Mouse (Mus musculus) urinary bladder, postnatal 4 days (tissue): Measurements from ENCODE around the gene C87436.

Experiments used
- DNase-seq, 2 experiments: peaks; one replicate each; pipeline ENCODE4 v3.0.0; 2021 to 2022; ENCODE audit warnings: low spot score in 2 of 2

The C87436 gene

GRCm38 (mm10) chr6:86438272-86439118 lies at the start of gene C87436:
C87436 (plus strand) TSS chr6:86438374.
- DNase-seq: peak; percentile 91 to 93

- no peak for DNase-seq
Measured at GRCm38 (mm10) chr6:86388461-86388860, 49.7 kb upstream of the C87436 start.

- DNase-seq: no peak
Measured at GRCm38 (mm10) chr6:86391326-86391725, 46.8 kb upstream of the C87436 start.

GRCm38 (mm10) chr6:86393187-86393586 lies 45.0 kb upstream of the C87436 start:
- DNase-seq: no peak

GRCm38 (mm10) chr6:86394078-86394720 lies 44.0 kb upstream of the C87436 start:
- no peak for DNase-seq

- DNase-seq: no peak
Measured at GRCm38 (mm10) chr6:86395021-86395420, 43.2 kb upstream of the C87436 start.

- no peak for DNase-seq
Measured at GRCm38 (mm10) chr6:86395969-86396368, 42.2 kb upstream of the C87436 start.

GRCm38 (mm10) chr6:86396581-86397256 lies 41.5 kb upstream of the C87436 start, which contains the start of gene Pcyox1:
Pcyox1 (minus strand) TSS chr6:86397154.
- DNase-seq: peak; percentile 84 to 87

- DNase-seq: no peak
Measured at GRCm38 (mm10) chr6:86397257-86397980, 40.8 kb upstream of the C87436 start.

GRCm38 (mm10) chr6:86398986-86399385 lies 39.2 kb upstream of the C87436 start:
- no peak for DNase-seq

- no peak for DNase-seq
Measured at GRCm38 (mm10) chr6:86399995-86400394, 38.2 kb upstream of the C87436 start.

- peak; percentile 54 to 66 for DNase-seq
Measured at GRCm38 (mm10) chr6:86400972-86401371, 37.2 kb upstream of the C87436 start.

GRCm38 (mm10) chr6:86402681-86403607 lies 35.2 kb upstream of the C87436 start:
- no peak for DNase-seq

- DNase-seq: peak in 1 of 2 experiments; percentile 86
Measured at GRCm38 (mm10) chr6:86403728-86404099, 34.5 kb upstream of the C87436 start.

- peak; percentile 97 to 99 for DNase-seq
Measured at GRCm38 (mm10) chr6:86404100-86404861, 33.9 kb upstream of the C87436 start, which contains the start of gene Tia1. Tia1 (plus strand) TSS chr6:86404219.

- DNase-seq: no peak
Measured at GRCm38 (mm10) chr6:86404996-86405395, 33.2 kb upstream of the C87436 start.

- no peak for DNase-seq
Measured at GRCm38 (mm10) chr6:86406306-86406705, 31.9 kb upstream of the C87436 start.

GRCm38 (mm10) chr6:86418711-86419110 lies 19.5 kb upstream of the C87436 start:
- no peak for DNase-seq

GRCm38 (mm10) chr6:86419239-86419638 lies 18.9 kb upstream of the C87436 start:
- no peak for DNase-seq

- DNase-seq: no peak
Measured at GRCm38 (mm10) chr6:86420491-86420890, 17.7 kb upstream of the C87436 start.
